Mouse (Mus musculus): ENCODE measurements around the gene Mindy4.

- TF ChIP-seq USF1 (IDR thresholded peaks at IDR 0.05; ENCODE audit: low read depth, low read length) (no peak), CTCF (conservative IDR thresholded peaks at IDR 0.05 in 1 of 2, IDR thresholded peaks at IDR 0.05 in 1 of 2; ENCODE audit: low read depth in 2 of 2, low read length in 2 of 2) (no peak), RCOR1 (conservative IDR thresholded peaks at IDR 0.05; ENCODE audit: low read depth, low read length) (no peak), CHD1 (IDR thresholded peaks at IDR 0.05; ENCODE audit: low read depth, low read length) (no peak), JUN (IDR thresholded peaks at IDR 0.05; ENCODE audit: insufficient read depth, low read depth, low read length) (no peak), ZMIZ1 (IDR thresholded peaks at IDR 0.05; ENCODE audit: low read depth, low read length) (no peak), SMC3 (IDR thresholded peaks at IDR 0.05; ENCODE audit: low read depth, low read length) (no peak), ZNF384 (IDR thresholded peaks at IDR 0.05; ENCODE audit: low read depth, low read length) (no peak), POLR2AphosphoS2 (IDR thresholded peaks at IDR 0.05; ENCODE audit: low read depth, low read length) (no peak)
These were observed 139.1 kb downstream of the Mindy4 start for GRCm38 (mm10) chr6:55342328-55342727.
